Mouse (Mus musculus): ENCODE measurements at regions not wholly inside any gene's neighbourhood (a gene's known extent, or its start where the extent isn't known, plus 50 kb on each side); places are given as distances from the start of the nearest gene placed in this dataset.

DNA sequence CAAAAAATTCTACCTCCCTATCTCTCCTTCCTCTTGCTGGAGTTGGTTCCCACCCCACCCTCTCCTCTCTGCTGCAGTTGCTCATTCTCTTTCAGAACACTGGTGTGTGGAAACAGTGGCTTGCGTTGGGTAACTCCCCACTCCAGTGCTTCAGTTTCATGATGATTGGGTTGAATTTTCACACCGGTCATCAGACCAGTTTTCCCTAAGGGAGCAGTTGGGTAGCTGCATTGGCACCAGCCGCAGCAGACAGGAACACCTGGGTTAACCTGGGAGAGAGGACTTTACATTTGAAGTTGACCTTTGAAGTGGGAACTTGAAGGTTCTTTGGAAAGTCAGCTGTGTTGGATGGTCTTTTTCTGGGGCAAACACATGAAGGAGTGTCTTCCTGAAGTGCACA lies 126.7 kb upstream of the Ttc29 start:
- no peak for TF ChIP-seq CTCF (IDR thresholded peaks at IDR 0.05; ENCODE audit: borderline replicate concordance, extremely low read depth, insufficient read depth, insufficient read length)
- TF ChIP-seq POLR2A (IDR thresholded peaks at IDR 0.05; ENCODE audit: borderline replicate concordance, extremely low read depth, insufficient read depth, insufficient read length, poor library complexity, severe bottlenecking), result no peak

Measured in brain, embryonic 14.5 days (tissue).